Mouse (Mus musculus): ENCODE results near the gene Dnajc2. TPM values are rescaled to one million over a fixed set of nuclear protein-coding genes. Genes with fewer than 3 reads are reported as not detected.
A peak's percentile ranks its signal among the peaks of the same experiment; 100 is the strongest.

Dnajc2 gene
- polyA plus RNA-seq, 1 experiment from 2014 or later, result 43.1 TPM

DNA sequence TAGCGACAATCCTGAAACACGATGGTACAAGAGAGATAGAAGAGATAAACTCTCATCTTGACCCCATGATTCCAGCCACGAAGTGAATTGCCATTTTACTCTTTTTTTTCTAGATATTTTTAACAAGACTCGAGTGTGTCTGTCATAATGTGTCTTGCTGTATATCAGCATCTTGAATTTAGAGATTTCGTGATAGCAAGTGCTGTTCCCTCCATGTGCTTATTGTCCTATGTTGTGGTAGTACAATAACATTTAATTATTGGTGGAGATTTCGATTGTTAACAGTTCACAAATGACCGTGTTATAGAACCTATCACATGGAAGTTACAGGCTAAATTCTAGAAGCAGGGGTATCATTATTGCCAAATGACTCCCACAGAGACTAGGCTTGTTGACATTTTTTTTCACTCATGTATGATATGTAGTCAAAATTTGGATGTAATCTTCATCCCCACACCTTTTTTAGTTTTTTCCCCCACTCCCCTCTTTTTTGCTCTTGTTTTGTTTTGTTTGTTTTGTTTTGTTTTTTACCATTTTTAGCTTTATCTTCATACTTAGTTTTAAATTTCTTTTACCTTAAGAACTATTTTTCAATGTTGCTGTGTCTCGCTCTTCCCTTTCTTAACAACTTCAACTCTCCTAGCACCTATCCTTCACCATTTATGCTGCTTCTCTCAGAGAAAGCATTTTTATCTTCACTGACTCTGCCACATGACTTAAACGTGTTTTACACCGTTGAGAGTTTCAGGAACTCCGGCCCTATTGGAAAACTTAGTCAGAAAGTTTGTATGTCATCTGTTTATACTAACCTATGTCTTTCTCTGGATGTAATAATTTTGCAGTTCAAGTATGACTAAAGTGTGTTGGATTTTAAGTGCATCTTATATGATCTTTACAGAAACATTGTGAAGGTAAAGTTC lies 2.4 kb upstream of the Dnajc2 start:
- peak overlapping the region; percentile 75 for H3K27ac ChIP-seq

GRCm38 (mm10) chr5:21786258-21787185 lies 1.5 kb upstream of the Dnajc2 start:
- ATAC-seq (replicated peaks; ENCODE audit: insufficient number of reproducible peaks, insufficient read depth, low FRiP score, low read depth), result peak; percentile 81
- WGBS, result 2% methylated on average over 51 of the region's 51 CpGs
- Histone ChIP-seq H3K27ac (peak overlapping the region; percentile 75), H3K9ac (peak overlapping the region; percentile 84), H3K4me1 (replicated peaks) (peaks cover 11% of the 10 kb centered on the region), H3K27me3 (no peaks in the 10 kb centered on the region), H3K9me3 (replicated peaks) (no peaks in the 10 kb centered on the region), H3K4me2 (peak overlapping the region; percentile 66), H3K4me3 (peak overlapping the region; percentile 81), H3K36me3 (peaks cover 15% of the 10 kb centered on the region)

More for the DNA sequence above, 2.4 kb upstream of the Dnajc2 start:
- H3K9me3 ChIP-seq (replicated peaks), result no peaks in the 10 kb centered on the region
- peaks cover 11% of the 10 kb centered on the region for H3K4me1 ChIP-seq (replicated peaks)
- peak overlapping the region; percentile 84 for H3K9ac ChIP-seq
- peaks cover 6% of the 10 kb centered on the region for H3K36me3 ChIP-seq
- H3K4me3 ChIP-seq, result peak overlapping the region; percentile 81
- no peaks in the 10 kb centered on the region for H3K27me3 ChIP-seq
- ATAC-seq (replicated peaks; ENCODE audit: insufficient number of reproducible peaks, insufficient read depth, low FRiP score, low read depth), result no peak
- H3K4me2 ChIP-seq, result peak overlapping the region; percentile 66
- 29% methylated on average over 11 of the region's 11 CpGs for whole genome bisulfite sequencing

DNA sequence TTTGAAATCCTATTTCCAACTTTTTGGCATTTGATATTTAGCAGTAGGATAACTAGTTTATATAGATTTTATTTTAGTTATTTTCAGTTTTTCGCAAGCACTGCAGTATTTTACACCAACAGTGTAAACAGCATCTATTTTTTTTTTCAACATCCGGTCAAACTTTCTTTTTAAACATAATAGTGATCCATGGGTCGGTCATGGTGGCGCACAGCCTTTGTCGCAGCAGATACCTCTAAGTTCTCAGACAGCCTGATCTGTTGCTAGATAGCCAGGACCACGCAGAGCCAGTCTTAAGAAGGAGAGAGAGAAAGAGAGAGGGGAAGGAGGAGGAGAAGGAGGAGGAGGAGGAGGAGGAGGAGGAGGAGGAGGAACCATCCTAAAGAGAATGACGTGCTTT lies 725 bp upstream of the Dnajc2 start:
- 80% methylated on average over 7 of the region's 7 CpGs for WGBS
- no peaks in the 10 kb centered on the region for H3K9me3 ChIP-seq (replicated peaks)
- H3K4me2 ChIP-seq, result peak overlapping the region; percentile 82
- H3K27me3 ChIP-seq, result no peaks in the 10 kb centered on the region
- peaks cover 11% of the 10 kb centered on the region for H3K4me1 ChIP-seq (replicated peaks)
- no peak overlapping the region for H3K9ac ChIP-seq
- H3K4me3 ChIP-seq, result no peak overlapping the region
- ATAC-seq (replicated peaks; ENCODE audit: insufficient number of reproducible peaks, insufficient read depth, low FRiP score, low read depth), result no peak
- peaks cover 22% of the 10 kb centered on the region for H3K36me3 ChIP-seq
- H3K27ac ChIP-seq, result no peak overlapping the region

DNA sequence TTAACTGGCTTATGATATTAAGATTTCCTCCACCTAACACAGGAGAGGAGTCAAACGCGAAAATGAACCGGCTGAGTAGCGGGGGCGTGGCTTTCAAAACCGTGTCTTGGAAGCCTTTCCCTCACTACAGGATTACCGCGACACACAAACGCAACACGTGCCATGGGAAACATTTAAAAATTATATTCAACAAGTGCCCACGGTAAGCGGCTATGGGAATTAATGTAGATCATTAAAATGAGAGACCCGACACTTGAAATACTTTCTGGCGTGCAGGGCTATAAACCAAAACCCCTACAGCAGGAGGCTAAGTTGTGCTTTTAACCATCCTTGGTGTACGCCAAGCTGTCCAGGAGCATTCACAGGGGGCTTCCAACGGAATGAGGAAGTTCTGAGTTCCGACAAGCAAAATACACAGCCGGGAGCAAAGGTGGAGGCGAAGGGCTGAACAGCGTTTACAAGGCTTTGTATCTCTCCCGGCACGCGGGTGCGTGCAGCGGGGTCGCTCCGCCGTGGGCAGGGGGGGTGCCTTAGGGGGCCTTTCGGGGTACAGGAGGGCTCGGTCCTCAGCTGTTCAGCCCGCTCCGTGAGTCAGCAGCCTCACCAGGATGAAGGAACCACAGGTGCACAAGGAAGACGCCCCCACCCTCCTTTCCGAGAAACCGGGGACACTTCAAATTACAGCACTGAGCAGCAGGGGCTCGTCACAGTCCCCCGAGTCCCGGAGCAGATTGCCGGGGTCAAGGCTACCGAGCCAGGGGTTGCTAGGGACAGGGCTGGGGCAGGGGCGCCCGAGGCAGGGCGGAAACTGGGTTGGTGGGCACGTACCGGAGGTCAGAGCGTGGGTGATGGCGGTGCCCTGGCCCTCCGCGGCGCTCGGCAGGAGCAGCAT lies 644 bp downstream of the Dnajc2 start:
- peak overlapping the region; percentile 75 for H3K9ac ChIP-seq
- WGBS, result under 1% methylated on average over 51 of the region's 51 CpGs
- H3K36me3 ChIP-seq, result peaks cover 36% of the 10 kb centered on the region
- peaks cover 11% of the 10 kb centered on the region for H3K4me1 ChIP-seq (replicated peaks)
- no peaks in the 10 kb centered on the region for H3K9me3 ChIP-seq (replicated peaks)
- H3K4me2 ChIP-seq, result peak overlapping the region; percentile 82
- peak overlapping the region; percentile 98 for H3K4me3 ChIP-seq
- H3K27ac ChIP-seq, result peak overlapping the region; percentile 64
- ATAC-seq (replicated peaks; ENCODE audit: insufficient number of reproducible peaks, insufficient read depth, low FRiP score, low read depth), result peak; percentile 61
- no peaks in the 10 kb centered on the region for H3K27me3 ChIP-seq

GRCm38 (mm10) chr5:21776491-21776890 lies 8.6 kb downstream of the Dnajc2 start:
- no peaks in the 10 kb centered on the region for H3K9me3 ChIP-seq (replicated peaks)
- 87% methylated on average over 6 of the region's 6 CpGs for WGBS
- no peak overlapping the region for H3K27ac ChIP-seq
- no peaks in the 10 kb centered on the region for H3K27me3 ChIP-seq
- ATAC-seq (replicated peaks; ENCODE audit: insufficient number of reproducible peaks, insufficient read depth, low FRiP score, low read depth), result no peak
- peaks cover 59% of the 10 kb centered on the region for H3K36me3 ChIP-seq
- H3K4me3 ChIP-seq, result no peak overlapping the region
- H3K4me2 ChIP-seq, result no peak overlapping the region
- no peaks in the 10 kb centered on the region for H3K4me1 ChIP-seq (replicated peaks)
- no peak overlapping the region for H3K9ac ChIP-seq

DNA sequence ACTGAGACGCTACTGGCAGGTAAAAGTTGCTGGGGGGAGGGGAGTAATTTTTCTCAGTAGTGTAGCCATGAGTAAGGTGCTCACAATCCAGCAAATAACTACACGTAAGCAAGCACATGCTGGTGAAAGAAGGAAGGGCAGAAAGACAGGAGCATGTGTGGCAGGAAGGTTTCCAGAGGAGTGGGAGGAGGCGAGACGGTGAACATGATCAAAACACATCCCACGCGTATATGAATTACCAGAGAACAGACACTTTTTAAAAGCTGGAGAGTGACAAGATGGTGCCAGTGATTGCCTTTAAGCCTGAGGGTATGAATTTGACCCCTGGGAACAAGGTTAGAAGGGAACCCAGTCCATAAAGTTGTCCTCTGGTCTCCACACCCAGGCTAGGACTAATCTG lies 15.2 kb downstream of the Dnajc2 start:
- H3K4me3 ChIP-seq, result no peak overlapping the region
- H3K27me3 ChIP-seq, result no peaks in the 10 kb centered on the region
- H3K9ac ChIP-seq, result no peak overlapping the region
- no peak overlapping the region for H3K4me2 ChIP-seq
- H3K27ac ChIP-seq, result no peak overlapping the region
- WGBS, result 87% methylated on average over 6 of the region's 6 CpGs
- H3K36me3 ChIP-seq, result peaks cover 64% of the 10 kb centered on the region
- no peak for ATAC-seq (replicated peaks; ENCODE audit: insufficient number of reproducible peaks, insufficient read depth, low FRiP score, low read depth)
- no peaks in the 10 kb centered on the region for H3K4me1 ChIP-seq (replicated peaks)
- H3K9me3 ChIP-seq (replicated peaks), result no peaks in the 10 kb centered on the region

DNA sequence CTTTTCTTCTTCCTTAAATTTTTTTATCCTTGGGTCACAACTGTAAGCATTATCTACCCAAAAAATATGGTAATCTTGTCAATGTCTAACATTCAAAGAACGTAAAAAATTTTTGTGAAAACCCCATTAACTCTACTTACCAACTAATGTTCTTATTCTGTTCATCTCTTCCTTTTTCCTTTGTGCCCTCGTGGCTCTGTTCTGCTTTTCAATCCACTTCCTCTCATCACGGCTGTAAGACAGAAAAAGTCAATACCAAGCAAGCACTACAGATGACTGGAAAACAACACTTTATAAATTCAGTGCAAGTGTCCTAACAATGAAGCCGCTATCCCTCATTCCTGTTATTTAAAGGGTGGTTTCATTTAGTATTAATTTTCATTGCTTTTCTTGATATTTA lies 16.5 kb downstream of the Dnajc2 start:
- Histone ChIP-seq H3K4me3 (no peak overlapping the region), H3K9ac (no peak overlapping the region), H3K36me3 (peaks cover 66% of the 10 kb centered on the region), H3K27me3 (no peaks in the 10 kb centered on the region), H3K27ac (no peak overlapping the region), H3K9me3 (replicated peaks) (no peaks in the 10 kb centered on the region), H3K4me1 (replicated peaks) (no peaks in the 10 kb centered on the region), H3K4me2 (no peak overlapping the region)
- 82% methylated on average over 4 of the region's 4 CpGs for WGBS
- no peak for ATAC-seq (replicated peaks; ENCODE audit: insufficient number of reproducible peaks, insufficient read depth, low FRiP score, low read depth)

- Histone ChIP-seq H3K4me1 (replicated peaks) (no peaks in the 10 kb centered on the region), H3K27ac (no peak overlapping the region), H3K27me3 (no peaks in the 10 kb centered on the region), H3K9ac (no peak overlapping the region), H3K4me2 (no peak overlapping the region), H3K9me3 (replicated peaks) (no peaks in the 10 kb centered on the region), H3K36me3 (peaks cover 90% of the 10 kb centered on the region), H3K4me3 (no peak overlapping the region)
- WGBS, result 98% methylated on average over 7 of the region's 8 CpGs
- ATAC-seq (replicated peaks; ENCODE audit: insufficient number of reproducible peaks, insufficient read depth, low FRiP score, low read depth), result no peak
Observed at GRCm38 (mm10) chr5:21745966-21746365, 39.1 kb downstream of the Dnajc2 start.

DNA sequence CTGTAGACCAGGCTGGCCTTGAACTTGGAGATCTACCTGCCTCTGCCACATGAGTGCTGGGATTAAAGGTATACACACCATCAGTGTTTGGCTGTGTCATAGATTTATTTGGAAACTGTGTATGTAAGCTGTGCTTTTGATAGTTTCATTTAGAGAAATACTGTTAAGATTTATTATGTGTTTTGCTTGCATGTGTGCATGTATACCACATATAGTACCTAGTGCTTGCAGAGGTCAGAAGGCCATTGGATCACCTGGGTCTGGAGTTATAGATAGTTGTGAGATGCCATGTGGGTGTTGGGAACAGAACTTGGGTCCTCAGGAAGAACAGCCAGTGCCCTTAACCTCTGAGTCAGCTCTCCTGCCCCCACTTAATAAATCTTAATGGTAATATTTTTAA lies 40.4 kb downstream of the Dnajc2 start:
- Histone ChIP-seq H3K4me3 (no peak overlapping the region), H3K4me2 (no peak overlapping the region), H3K36me3 (peaks cover 90% of the 10 kb centered on the region), H3K27ac (no peak overlapping the region), H3K4me1 (replicated peaks) (no peaks in the 10 kb centered on the region), H3K9me3 (replicated peaks) (no peaks in the 10 kb centered on the region), H3K9ac (no peak overlapping the region), H3K27me3 (no peaks in the 10 kb centered on the region)
- ATAC-seq (replicated peaks; ENCODE audit: insufficient number of reproducible peaks, insufficient read depth, low FRiP score, low read depth), result no peak

GRCm38 (mm10) chr5:21743606-21744005 lies 41.4 kb downstream of the Dnajc2 start:
- Histone ChIP-seq H3K36me3 (peaks cover 87% of the 10 kb centered on the region), H3K9me3 (replicated peaks) (no peaks in the 10 kb centered on the region), H3K27ac (no peak overlapping the region), H3K4me2 (no peak overlapping the region), H3K9ac (no peak overlapping the region), H3K4me3 (no peak overlapping the region), H3K4me1 (replicated peaks) (peaks cover under 1% of the 10 kb centered on the region; the same call in 1 of the 2 replicates), H3K27me3 (no peaks in the 10 kb centered on the region)
- 94% methylated on average over 10 of the region's 10 CpGs for WGBS
- ATAC-seq (replicated peaks; ENCODE audit: insufficient number of reproducible peaks, insufficient read depth, low FRiP score, low read depth), result no peak

Data from heart, embryonic 15.5 days (tissue).